Mouse (Mus musculus) liver, postnatal 0 days (tissue): ENCODE measurements at regions not wholly inside any gene's neighbourhood (a gene's known extent, or its start where the extent isn't known, plus 50 kb on each side); places are given as distances from the start of the nearest gene placed in this dataset.
"Not testable (repeated sequence)": the region's sequence is repeated elsewhere in the genome, so short reads cannot be mapped to it uniquely, and the experiment has no call there.

ENCODE experiments used
- ATAC-seq: fragments of 200-750 bp; cut with Nextera tagmentation; 2 replicates; pipeline ENCODE4 v1.8.0; 2017; ENCODE audit warnings: mild to moderate bottlenecking, moderate library complexity
- DNase-seq: peaks from one replicate; pipeline ENCODE4 v3.0.0-alpha.2; 2016
- H3K27ac ChIP-seq: fragments of 300-500 bp; sonication (generic); 2 replicates; pipeline ENCODE4 v1.5.1; 2014; ENCODE audit warnings: antibody characterized with exemption, moderate library complexity, mild to moderate bottlenecking, low read depth
- H3K27me3 ChIP-seq: fragments of 300-500 bp; sonication (generic); 2 replicates; pipeline ENCODE4 v1.6.1; 2014; ENCODE audit warnings: low read length, control low read depth, mixed read lengths; ENCODE audit not compliant: insufficient read depth
- H3K36me3 ChIP-seq: fragments of 300-500 bp; sonication (generic); replicated peaks from 2 replicates; pipeline ENCODE4 v1.6.1; 2014; ENCODE audit warnings: mild to moderate bottlenecking, control low read depth, low read length, moderate library complexity, mixed read lengths; ENCODE audit not compliant: insufficient read depth
- H3K4me1 ChIP-seq: fragments of 300-500 bp; sonication (generic); 2 replicates; pipeline ENCODE4 v1.6.1; 2014; ENCODE audit warnings: antibody characterized with exemption, mild to moderate bottlenecking, control low read depth; ENCODE audit not compliant: insufficient read depth
- H3K4me2 ChIP-seq: fragments of 300-500 bp; sonication (generic); 2 replicates; pipeline ENCODE4 v1.6.1; 2014; ENCODE audit warnings: low read depth, mild to moderate bottlenecking, low read length, moderate library complexity, mixed read lengths
- H3K4me3 ChIP-seq: fragments of 300-500 bp; sonication (generic); 2 replicates; pipeline ENCODE4 v1.5.1; 2014; ENCODE audit warnings: low read depth, low read length
- H3K9ac ChIP-seq: fragments of 300-500 bp; sonication (generic); replicated peaks from 2 replicates; pipeline ENCODE4 v1.6.1; 2014; ENCODE audit warnings: mild to moderate bottlenecking, moderate library complexity
- H3K9me3 ChIP-seq: fragments of 300-500 bp; sonication (generic); 2 replicates; pipeline ENCODE4 v1.6.1; 2016; ENCODE audit warnings: mild to moderate bottlenecking, control low read depth, low read length, mixed read lengths
- CTCF ChIP-seq: sonication (generic); IDR thresholded peaks from 2 replicates; pipeline ENCODE4 v1.5.1; 2016; ENCODE audit warnings: antibody characterized with exemption, low read depth
- EP300 ChIP-seq: IDR thresholded peaks from 2 replicates; pipeline ENCODE4 v1.6.1; 2016; ENCODE audit warnings: antibody characterized with exemption, low read depth, mild to moderate bottlenecking
- WGBS: fragments of 180-500 bp; shearing (Covaris S2); extraction: QIAGEN DNeasy Blood & Tissue Kit; methylation state at CpG from one replicate; pipeline ENCODE4 v1.1.7; 2014; ENCODE audit not compliant: insufficient replicate concordance; 5-methylcytosine and 5-hydroxymethylcytosine counted together

GRCm38 (mm10) chr3:4895811-4896210 is 854.8 kb upstream of the Gm8797 start:
- no peak for TF ChIP-seq CTCF
- TF ChIP-seq EP300 = no peak
- Histone ChIP-seq H3K27me3 (no peaks in the 10 kb centered on the region), H3K9ac (no peak overlapping the region), H3K27ac (no peak overlapping the region), H3K9me3 (no peaks in the 10 kb centered on the region; the same call in 1 of the 2 replicates), H3K36me3 (no peaks in the 10 kb centered on the region), H3K4me1 (no peaks in the 10 kb centered on the region), H3K4me2 (no peak overlapping the region), H3K4me3 (no peak overlapping the region)
- WGBS = 70% methylated on average over 2 of the region's 2 CpGs
- ATAC-seq (no peak), DNase-seq (no peak)

- 61% methylated on average over 2 of the region's 2 CpGs for WGBS
- not testable (repeated sequence) for H3K4me2 ChIP-seq, H3K27me3 ChIP-seq, H3K4me3 ChIP-seq, DNase-seq, H3K27ac ChIP-seq, ATAC-seq, H3K36me3 ChIP-seq, H3K9me3 ChIP-seq, H3K4me1 ChIP-seq, H3K9ac ChIP-seq
These were observed 843.0 kb upstream of the Gm8797 start for GRCm38 (mm10) chr3:4907556-4907955.

GRCm38 (mm10) chr3:4930731-4931130 is 819.9 kb upstream of the Gm8797 start:
- H3K36me3 ChIP-seq, H3K4me1 ChIP-seq, DNase-seq, H3K4me2 ChIP-seq, H3K9ac ChIP-seq, H3K27ac ChIP-seq, H3K27me3 ChIP-seq, ATAC-seq, H3K4me3 ChIP-seq, H3K9me3 ChIP-seq: not testable (repeated sequence)
- WGBS = 67% methylated on average over 3 of the region's 3 CpGs

GRCm38 (mm10) chr3:4971496-4971895 is 779.1 kb upstream of the Gm8797 start:
- 58% methylated on average over 1 of the region's 1 CpGs for WGBS
- H3K4me3 ChIP-seq = no peak overlapping the region
- H3K27ac ChIP-seq = no peak overlapping the region
- no peak for ATAC-seq
- TF ChIP-seq EP300 (no peak), CTCF (no peak)
- H3K4me1 ChIP-seq = no peaks in the 10 kb centered on the region
- H3K27me3 ChIP-seq = no peaks in the 10 kb centered on the region
- H3K9me3 ChIP-seq = no peaks in the 10 kb centered on the region
- DNase-seq = no peak
- no peak overlapping the region for H3K9ac ChIP-seq
- H3K4me2 ChIP-seq = no peak overlapping the region
- H3K36me3 ChIP-seq = no peaks in the 10 kb centered on the region

GRCm38 (mm10) chr3:4973278-4973677 is 777.3 kb upstream of the Gm8797 start:
- no peaks in the 10 kb centered on the region for H3K36me3 ChIP-seq
- H3K27me3 ChIP-seq = no peaks in the 10 kb centered on the region
- H3K27ac ChIP-seq = no peak overlapping the region
- TF ChIP-seq EP300 (no peak), CTCF (no peak)
- no peak overlapping the region for H3K4me3 ChIP-seq
- no peaks in the 10 kb centered on the region for H3K9me3 ChIP-seq
- DNase-seq (no peak), ATAC-seq (no peak)
- 66% methylated on average over 3 of the region's 3 CpGs for WGBS
- no peak overlapping the region for H3K9ac ChIP-seq
- no peaks in the 10 kb centered on the region for H3K4me1 ChIP-seq
- H3K4me2 ChIP-seq = no peak overlapping the region

GRCm38 (mm10) chr3:4973764-4974163 is 776.8 kb upstream of the Gm8797 start:
- Histone ChIP-seq H3K4me1 (no peaks in the 10 kb centered on the region), H3K9me3 (no peaks in the 10 kb centered on the region), H3K36me3 (no peaks in the 10 kb centered on the region), H3K27me3 (no peaks in the 10 kb centered on the region), H3K9ac (no peak overlapping the region), H3K4me3 (no peak overlapping the region), H3K4me2 (no peak overlapping the region), H3K27ac (no peak overlapping the region)
- DNase-seq (no peak), ATAC-seq (no peak)
- no peak for TF ChIP-seq EP300
- no peak for TF ChIP-seq CTCF
- 58% methylated on average over 2 of the region's 2 CpGs for WGBS

GRCm38 (mm10) chr3:4974659-4975058 is 775.9 kb upstream of the Gm8797 start:
- H3K9me3 ChIP-seq = no peaks in the 10 kb centered on the region
- 36% methylated on average over 1 of the region's 1 CpGs for WGBS
- no peaks in the 10 kb centered on the region for H3K27me3 ChIP-seq
- no peak for DNase-seq
- no peak overlapping the region for H3K4me3 ChIP-seq
- no peak overlapping the region for H3K4me2 ChIP-seq
- no peak for TF ChIP-seq CTCF
- TF ChIP-seq EP300 = no peak
- H3K9ac ChIP-seq = no peak overlapping the region
- no peak overlapping the region for H3K27ac ChIP-seq
- no peaks in the 10 kb centered on the region for H3K36me3 ChIP-seq
- ATAC-seq = no peak
- no peaks in the 10 kb centered on the region for H3K4me1 ChIP-seq
